Mouse (Mus musculus): ENCODE measurements around the gene Rpn1. TPM values are rescaled to one million over a fixed set of nuclear protein-coding genes. Genes with fewer than 3 reads are reported as not detected.

Rpn1 gene
- polyA plus RNA-seq, 1 experiment from 2014 or later = 112 TPM

GRCm38 (mm10) chr6:88062398-88062797 is 21.9 kb upstream of the Rpn1 start:
- no peaks in the 10 kb centered on the region for H3K36me3 ChIP-seq (replicated peaks; ENCODE audit: insufficient read depth, low read length)
- no peaks in the 10 kb centered on the region for H3K27me3 ChIP-seq (ENCODE audit: insufficient read depth, low read length)
- no peaks in the 10 kb centered on the region for H3K9me3 ChIP-seq (ENCODE audit: low read length)
- no peak overlapping the region for H3K9ac ChIP-seq (replicated peaks)
- H3K27ac ChIP-seq (ENCODE audit: low read depth) = no peak overlapping the region
- ATAC-seq (peak; percentile 46), DNase-seq (no peak)
- H3K4me1 ChIP-seq (ENCODE audit: insufficient read depth) = peaks cover 30% of the 10 kb centered on the region
- H3K4me3 ChIP-seq (ENCODE audit: low read depth, low read length) = no peak overlapping the region
- no peak for TF ChIP-seq CTCF (IDR thresholded peaks at IDR 0.05; ENCODE audit: low read depth)
- peak; percentile 82 for TF ChIP-seq EP300 (IDR thresholded peaks at IDR 0.05; ENCODE audit: low read depth)
- H3K4me2 ChIP-seq (ENCODE audit: low read depth, low read length) = no peak overlapping the region
- WGBS (ENCODE audit: insufficient replicate concordance) = 67% methylated on average over 4 of the region's 4 CpGs

GRCm38 (mm10) chr6:88064072-88064642 is 20.1 kb upstream of the Rpn1 start:
- peaks cover 30% of the 10 kb centered on the region for H3K4me1 ChIP-seq (ENCODE audit: insufficient read depth)
- ATAC-seq (no peak), DNase-seq (no peak)
- TF ChIP-seq CTCF (IDR thresholded peaks at IDR 0.05; ENCODE audit: low read depth) (no peak), EP300 (IDR thresholded peaks at IDR 0.05; ENCODE audit: low read depth) (no peak)
- no peak overlapping the region for H3K4me2 ChIP-seq (ENCODE audit: low read depth, low read length)
- no peaks in the 10 kb centered on the region for H3K27me3 ChIP-seq (ENCODE audit: insufficient read depth, low read length)
- no peak overlapping the region for H3K4me3 ChIP-seq (ENCODE audit: low read depth, low read length)
- H3K9me3 ChIP-seq (ENCODE audit: low read length) = no peaks in the 10 kb centered on the region
- WGBS (ENCODE audit: insufficient replicate concordance) = 50% methylated on average over 3 of the region's 3 CpGs
- H3K36me3 ChIP-seq (replicated peaks; ENCODE audit: insufficient read depth, low read length) = no peaks in the 10 kb centered on the region
- H3K9ac ChIP-seq (replicated peaks) = no peak overlapping the region
- H3K27ac ChIP-seq (ENCODE audit: low read depth) = peak overlapping the region; percentile 84

DNA sequence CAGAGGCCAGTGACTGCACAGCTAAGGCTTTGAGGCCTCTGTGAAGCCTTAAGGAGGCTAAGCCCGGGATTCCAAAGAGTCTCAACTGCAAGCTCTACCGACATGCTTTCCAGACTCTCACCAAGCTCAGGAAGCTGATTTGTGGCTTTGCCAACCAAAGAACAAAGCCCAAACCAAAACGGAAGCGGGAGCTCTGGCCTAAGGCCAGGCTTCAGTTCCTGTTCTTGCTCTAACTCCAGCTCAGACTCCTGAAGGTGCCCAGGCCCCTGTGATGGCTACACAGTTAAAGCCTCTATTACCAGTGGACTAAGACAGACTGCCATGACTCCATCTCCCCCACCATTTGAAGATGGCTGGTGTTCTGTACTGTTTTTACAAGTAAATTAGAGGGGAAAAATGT is 19.2 kb upstream of the Rpn1 start:
- Histone ChIP-seq H3K4me1 (ENCODE audit: insufficient read depth) (peaks cover 39% of the 10 kb centered on the region), H3K9ac (replicated peaks) (no peak overlapping the region), H3K36me3 (replicated peaks; ENCODE audit: insufficient read depth, low read length) (no peaks in the 10 kb centered on the region), H3K27ac (ENCODE audit: low read depth) (peak overlapping the region; percentile 84), H3K4me3 (ENCODE audit: low read depth, low read length) (no peak overlapping the region), H3K9me3 (ENCODE audit: low read length) (no peaks in the 10 kb centered on the region), H3K27me3 (ENCODE audit: insufficient read depth, low read length) (no peaks in the 10 kb centered on the region), H3K4me2 (ENCODE audit: low read depth, low read length) (no peak overlapping the region)
- WGBS (ENCODE audit: insufficient replicate concordance) = 12% methylated on average over 4 of the region's 4 CpGs
- DNase-seq (peak; percentile 63), ATAC-seq (no peak)
- TF ChIP-seq EP300 (IDR thresholded peaks at IDR 0.05; ENCODE audit: low read depth) (no peak), CTCF (IDR thresholded peaks at IDR 0.05; ENCODE audit: low read depth) (no peak)

DNA sequence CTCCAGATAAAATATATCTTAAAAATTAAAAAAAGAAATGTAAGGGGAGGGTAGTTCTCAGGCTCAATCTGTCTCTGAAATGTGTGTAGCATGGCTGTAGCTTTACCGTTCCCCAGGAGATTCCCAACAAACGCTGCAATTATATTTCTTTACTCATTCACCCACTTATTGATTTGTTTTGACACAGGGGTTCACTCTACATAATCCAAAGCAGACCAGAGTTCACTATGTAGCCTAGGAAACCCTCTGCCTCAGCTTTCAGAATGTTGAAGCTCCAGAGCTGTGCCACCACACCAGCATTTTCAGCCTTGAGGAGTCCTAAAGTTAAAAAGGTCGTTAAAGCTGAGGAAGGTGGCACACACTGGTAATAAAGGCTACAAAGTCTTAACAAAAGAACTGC is 18.3 kb upstream of the Rpn1 start:
- Histone ChIP-seq H3K27ac (ENCODE audit: low read depth) (peak overlapping the region; percentile 84), H3K4me1 (ENCODE audit: insufficient read depth) (peaks cover 39% of the 10 kb centered on the region), H3K4me3 (ENCODE audit: low read depth, low read length) (no peak overlapping the region), H3K36me3 (replicated peaks; ENCODE audit: insufficient read depth, low read length) (no peaks in the 10 kb centered on the region), H3K9me3 (ENCODE audit: low read length) (no peaks in the 10 kb centered on the region), H3K4me2 (ENCODE audit: low read depth, low read length) (no peak overlapping the region), H3K27me3 (ENCODE audit: insufficient read depth, low read length) (no peaks in the 10 kb centered on the region), H3K9ac (replicated peaks) (no peak overlapping the region)
- ATAC-seq = peak; percentile 80
- no peak for DNase-seq
- TF ChIP-seq EP300 (IDR thresholded peaks at IDR 0.05; ENCODE audit: low read depth) = no peak; the same call in 1 of the 2 replicates
- TF ChIP-seq CTCF (IDR thresholded peaks at IDR 0.05; ENCODE audit: low read depth) = no peak
- WGBS (ENCODE audit: insufficient replicate concordance) = 45% methylated on average over 3 of the region's 3 CpGs

DNA sequence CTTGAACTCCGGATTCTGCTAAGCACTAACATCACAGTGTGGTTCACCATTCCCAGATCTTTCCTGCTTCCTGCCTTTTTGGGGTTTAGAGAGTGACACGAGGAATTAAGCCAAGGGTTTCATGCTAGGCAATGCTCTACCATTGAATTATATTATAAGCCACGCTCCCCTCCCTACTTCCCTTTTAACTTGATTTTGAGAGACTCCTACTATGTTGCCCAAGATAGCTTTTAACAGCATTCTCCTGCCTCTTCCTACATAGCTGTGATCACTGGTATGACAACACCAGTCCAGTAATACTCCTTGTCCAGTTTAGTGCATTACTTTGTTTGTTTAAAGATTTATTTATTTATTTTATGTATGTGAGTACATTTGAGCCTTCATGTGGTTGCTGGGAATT is 16.6 kb upstream of the Rpn1 start:
- H3K4me2 ChIP-seq (ENCODE audit: low read depth, low read length) = no peak overlapping the region
- ATAC-seq (no peak), DNase-seq (no peak)
- no peak overlapping the region for H3K9ac ChIP-seq (replicated peaks)
- no peak overlapping the region for H3K27ac ChIP-seq (ENCODE audit: low read depth)
- WGBS (ENCODE audit: insufficient replicate concordance) = 59% methylated on average over 3 of the region's 3 CpGs
- TF ChIP-seq EP300 (IDR thresholded peaks at IDR 0.05; ENCODE audit: low read depth) (no peak), CTCF (IDR thresholded peaks at IDR 0.05; ENCODE audit: low read depth) (no peak)
- H3K4me1 ChIP-seq (ENCODE audit: insufficient read depth) = peaks cover 35% of the 10 kb centered on the region
- no peaks in the 10 kb centered on the region for H3K9me3 ChIP-seq (ENCODE audit: low read length)
- no peaks in the 10 kb centered on the region for H3K36me3 ChIP-seq (replicated peaks; ENCODE audit: insufficient read depth, low read length)
- no peak overlapping the region for H3K4me3 ChIP-seq (ENCODE audit: low read depth, low read length)
- H3K27me3 ChIP-seq (ENCODE audit: insufficient read depth, low read length) = no peaks in the 10 kb centered on the region

DNA sequence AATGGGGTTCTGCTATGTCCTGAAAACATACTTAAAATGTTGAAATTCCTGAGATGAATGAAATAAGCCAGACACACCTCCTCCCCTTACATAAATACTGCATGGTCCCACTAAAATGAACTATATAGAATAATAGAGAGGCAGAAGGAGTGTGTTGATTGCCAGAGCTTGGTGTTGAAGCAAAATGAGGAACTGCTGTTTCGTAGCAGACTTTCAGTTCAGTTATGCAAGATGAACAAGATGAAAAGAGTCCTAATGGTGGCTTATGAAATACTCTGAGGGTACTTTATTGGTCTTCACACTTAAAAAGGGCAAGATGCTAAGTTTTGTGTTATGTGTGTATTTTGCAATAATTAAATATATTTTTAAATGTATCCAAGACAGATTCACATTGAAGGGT is 15.5 kb upstream of the Rpn1 start:
- no peak for TF ChIP-seq CTCF (IDR thresholded peaks at IDR 0.05; ENCODE audit: low read depth)
- TF ChIP-seq EP300 (IDR thresholded peaks at IDR 0.05; ENCODE audit: low read depth) = no peak
- 37% methylated on average over 1 of the region's 1 CpGs for WGBS (ENCODE audit: insufficient replicate concordance)
- Histone ChIP-seq H3K4me3 (ENCODE audit: low read depth, low read length) (no peak overlapping the region), H3K27me3 (ENCODE audit: insufficient read depth, low read length) (no peaks in the 10 kb centered on the region), H3K9ac (replicated peaks) (no peak overlapping the region), H3K4me1 (ENCODE audit: insufficient read depth) (peaks cover 33% of the 10 kb centered on the region), H3K27ac (ENCODE audit: low read depth) (peak overlapping the region; percentile 74), H3K9me3 (ENCODE audit: low read length) (no peaks in the 10 kb centered on the region), H3K4me2 (ENCODE audit: low read depth, low read length) (no peak overlapping the region), H3K36me3 (replicated peaks; ENCODE audit: insufficient read depth, low read length) (no peaks in the 10 kb centered on the region)
- no peak for DNase-seq
- ATAC-seq = no peak
